Mouse (Mus musculus) retina, postnatal 7 days (tissue): ENCODE data around the gene Galr2.
A peak's percentile ranks its signal among the peaks of the same experiment; 100 is the strongest.

Source experiments
- DNase-seq: peaks from one replicate; pipeline ENCODE4 v3.0.0-alpha.2; 2012; ENCODE audit warnings: low read depth, low spot score

The Galr2 gene

DNA sequence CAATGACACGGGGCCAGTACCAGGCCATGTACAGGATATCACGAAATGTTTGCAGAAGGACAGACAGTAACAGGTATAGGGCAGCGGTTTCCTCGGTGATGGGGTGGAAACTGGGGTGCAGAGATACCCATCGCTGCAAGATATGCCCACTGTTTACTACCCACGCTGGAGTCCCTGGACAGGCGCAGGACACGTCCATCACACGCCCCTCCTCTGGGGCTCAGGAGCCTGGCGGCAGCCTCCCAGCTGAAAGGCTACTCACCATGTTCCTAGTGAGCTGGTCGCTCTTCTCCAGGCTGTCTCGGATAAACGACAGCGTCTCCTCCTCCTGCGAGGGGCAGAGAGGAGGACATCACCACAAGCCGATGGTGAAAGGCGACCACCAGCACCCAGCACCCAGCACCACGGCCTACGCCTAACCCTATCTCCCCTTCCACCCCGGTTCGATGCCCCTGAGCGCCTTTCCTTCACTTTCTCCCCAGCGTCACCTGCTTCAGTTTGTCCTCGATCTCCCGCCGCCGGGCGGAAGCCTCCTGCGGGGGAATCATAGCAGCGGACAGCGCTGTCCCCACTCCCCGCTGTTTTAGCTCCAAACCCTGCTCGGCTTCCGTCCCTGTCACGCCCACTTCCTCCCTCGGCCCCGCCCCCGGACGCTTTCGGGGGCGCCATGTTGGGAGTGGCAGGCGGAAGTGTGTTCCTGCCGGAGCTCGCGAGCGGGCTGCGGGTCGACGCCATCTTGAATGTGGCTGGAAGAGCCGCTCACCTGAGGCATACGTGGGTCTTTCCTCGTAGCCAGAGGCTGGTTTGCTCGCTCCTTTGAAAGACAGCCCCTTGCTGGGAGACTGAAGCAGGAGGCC, 25.6 kb downstream of the Galr2 start:
- peak; percentile 91 for DNase-seq

DNA sequence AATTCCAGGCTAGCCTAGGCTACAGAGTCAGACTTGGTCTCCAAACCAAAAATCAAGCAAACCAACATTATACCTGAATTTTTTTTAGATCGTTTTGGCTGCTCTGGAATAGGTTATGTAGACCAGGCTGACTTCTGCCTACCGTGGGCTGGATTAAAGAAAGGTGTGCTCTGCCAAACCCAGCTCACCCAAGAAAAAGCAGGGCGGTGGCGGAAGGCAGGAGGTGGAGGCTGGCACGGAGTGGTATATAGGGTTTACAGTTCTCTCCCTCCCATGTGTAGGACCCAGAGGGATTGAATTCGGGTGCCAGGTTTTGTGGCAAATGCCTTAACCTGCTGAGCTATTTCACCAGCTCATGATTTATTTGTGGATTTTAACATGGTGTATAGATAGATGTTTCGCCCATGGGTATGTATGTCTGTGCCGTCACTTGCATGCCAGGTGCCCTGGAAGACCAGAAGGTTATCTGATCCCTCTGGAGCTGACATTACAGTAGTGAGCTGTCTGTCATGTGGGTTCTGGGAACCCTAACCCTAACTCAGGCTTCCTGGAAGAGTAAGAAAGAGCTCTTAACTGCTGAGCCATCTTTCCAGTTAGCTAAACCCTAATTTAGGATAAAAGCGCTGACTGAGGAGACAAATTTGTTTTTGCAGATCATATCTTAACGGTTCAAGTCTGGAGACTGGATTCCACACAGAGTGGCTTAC, 26.4 kb downstream of the Galr2 start, which contains the start of gene Exoc7:
TSS of gene Exoc7 (minus strand) at position 215 of the 707 bp plus-strand sequence.
- DNase-seq = no peak

DNA sequence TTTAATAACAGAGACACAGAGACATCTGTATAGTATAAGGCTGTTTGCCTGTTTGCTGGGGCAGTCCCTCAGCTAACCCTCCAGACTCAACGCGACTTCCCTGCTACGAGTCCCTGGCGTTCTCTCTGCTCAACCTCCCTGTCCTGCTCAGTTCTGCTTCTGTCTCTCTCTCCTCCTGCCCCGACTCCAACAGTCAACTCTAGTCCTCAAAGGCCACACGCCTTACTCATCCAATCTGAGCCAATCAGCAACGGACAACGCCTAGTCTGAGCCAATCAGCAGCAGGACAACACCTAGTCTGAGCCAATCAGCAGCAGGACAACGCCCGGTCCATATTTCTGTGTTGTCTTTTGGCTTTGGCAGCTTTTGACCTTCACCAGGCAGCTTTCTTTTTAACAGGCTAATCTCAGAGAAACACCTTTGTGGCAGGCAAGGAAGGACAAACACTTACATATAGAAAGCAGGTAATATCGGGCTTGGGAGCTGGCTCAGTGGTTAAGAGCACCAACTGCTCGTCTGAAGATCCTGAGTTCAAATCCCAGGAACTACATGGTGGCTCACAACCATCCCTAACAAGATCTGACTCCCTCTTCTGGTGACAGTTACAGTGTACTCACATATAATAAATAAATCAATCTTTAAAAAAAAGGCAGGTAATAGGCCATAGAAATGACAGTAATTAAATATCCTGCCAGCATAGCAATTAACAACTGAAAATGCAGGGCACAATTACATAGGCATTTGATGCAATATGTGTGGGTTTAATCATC, 27.2 kb downstream of the Galr2 start:
- no peak for DNase-seq

DNA sequence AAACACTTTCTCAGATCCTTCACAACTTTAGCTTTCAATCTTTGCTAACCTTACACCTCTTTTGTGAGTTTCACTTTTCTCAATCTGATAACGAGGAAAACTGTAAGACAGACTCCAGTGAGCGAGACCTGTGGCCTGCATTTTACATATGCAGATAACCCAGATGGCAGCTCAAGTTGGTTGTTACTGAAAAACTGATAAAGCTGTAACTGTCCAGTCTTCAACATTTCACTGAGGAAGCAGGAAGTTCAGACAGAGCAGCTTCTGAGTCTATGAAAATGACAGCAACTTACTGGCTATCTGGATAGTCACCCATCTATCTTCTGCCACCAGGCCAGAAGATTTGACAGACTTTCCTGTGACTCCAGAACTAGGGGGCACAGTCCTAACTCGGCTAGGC, 28.9 kb downstream of the Galr2 start:
- no peak for DNase-seq

DNA sequence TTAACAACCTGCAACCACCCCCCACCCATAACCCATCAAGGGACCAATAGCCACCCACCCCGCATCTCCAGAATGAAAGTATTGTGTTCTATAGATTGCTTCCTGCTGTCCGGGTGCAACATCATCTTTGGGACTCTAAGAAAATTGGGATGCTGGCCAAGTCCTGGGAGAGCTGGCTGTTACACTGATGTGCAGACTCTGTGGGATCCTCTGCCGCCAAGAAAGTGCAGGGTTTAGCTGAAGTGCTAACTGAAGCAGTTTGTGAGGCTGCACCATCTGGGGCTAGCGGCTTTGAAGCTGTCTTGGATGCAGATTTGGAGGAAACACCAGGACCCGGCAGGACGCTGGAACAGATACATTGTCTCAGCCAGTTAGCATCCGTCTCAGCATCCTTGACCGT, 30.4 kb downstream of the Galr2 start:
- DNase-seq = no peak

DNA sequence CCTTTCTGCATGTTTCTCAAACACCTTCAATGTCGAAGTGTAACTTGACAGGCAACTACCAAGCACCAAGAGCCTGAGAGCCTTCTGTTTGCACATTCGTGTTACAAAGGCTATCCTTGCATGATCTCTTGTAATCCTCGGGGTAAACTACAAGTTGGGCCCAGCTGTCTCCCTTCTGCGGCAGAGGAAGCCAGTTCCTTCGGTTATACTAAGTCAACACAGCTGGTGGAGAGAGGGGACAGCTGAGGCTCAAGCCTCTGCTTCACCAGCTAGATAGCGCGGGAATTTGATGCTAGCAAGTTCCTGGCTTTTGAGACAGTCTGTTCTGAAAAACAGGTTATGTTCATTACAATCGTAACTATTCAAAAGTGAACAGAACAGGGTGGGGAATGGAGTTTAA, 31.6 kb downstream of the Galr2 start:
- no peak for DNase-seq

DNA sequence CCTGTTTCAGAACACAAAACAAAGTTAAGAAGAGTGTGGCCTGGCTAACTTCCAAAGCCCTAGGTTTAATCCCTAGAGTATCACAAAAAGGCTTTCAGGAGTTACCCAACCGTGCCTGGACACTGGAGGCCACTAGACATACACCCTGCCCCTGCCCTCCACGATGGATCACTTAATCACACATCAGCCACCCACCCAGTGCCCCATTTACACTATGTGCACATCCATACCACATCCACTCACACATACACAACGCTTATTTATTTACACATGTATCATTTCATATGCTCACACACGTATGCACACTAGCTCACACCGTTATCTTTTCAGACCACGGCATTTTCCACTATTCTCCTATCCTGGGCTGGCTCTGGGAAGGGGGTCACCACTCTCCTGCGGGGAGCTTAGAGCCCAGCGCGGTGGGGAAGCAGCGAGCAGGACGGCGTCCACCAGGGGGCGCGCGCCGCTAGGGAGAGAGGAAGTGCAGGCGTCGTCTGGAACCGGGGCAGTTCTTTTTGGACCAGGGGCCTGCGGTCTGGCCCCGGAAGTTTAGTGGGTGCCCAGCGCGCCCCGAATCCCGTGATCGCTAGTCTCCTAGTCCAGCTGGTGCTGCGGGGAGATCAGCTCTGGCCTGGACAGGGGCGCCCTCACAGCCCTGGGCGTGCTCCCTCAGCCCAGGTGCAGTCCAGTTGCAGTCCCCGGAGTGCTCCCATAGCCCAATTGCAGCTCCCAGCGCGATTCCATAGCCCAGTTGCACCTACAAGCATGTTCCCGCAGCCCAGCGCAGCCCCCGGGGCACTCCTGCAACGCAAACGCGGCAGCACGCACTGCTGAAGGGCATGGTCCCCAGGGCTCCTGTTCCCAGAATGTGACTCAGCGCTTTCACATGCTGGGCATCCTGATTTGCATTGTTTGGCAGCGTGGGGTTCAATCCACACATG, 38.2 kb downstream of the Galr2 start:
- DNase-seq = peak; percentile 72

DNA sequence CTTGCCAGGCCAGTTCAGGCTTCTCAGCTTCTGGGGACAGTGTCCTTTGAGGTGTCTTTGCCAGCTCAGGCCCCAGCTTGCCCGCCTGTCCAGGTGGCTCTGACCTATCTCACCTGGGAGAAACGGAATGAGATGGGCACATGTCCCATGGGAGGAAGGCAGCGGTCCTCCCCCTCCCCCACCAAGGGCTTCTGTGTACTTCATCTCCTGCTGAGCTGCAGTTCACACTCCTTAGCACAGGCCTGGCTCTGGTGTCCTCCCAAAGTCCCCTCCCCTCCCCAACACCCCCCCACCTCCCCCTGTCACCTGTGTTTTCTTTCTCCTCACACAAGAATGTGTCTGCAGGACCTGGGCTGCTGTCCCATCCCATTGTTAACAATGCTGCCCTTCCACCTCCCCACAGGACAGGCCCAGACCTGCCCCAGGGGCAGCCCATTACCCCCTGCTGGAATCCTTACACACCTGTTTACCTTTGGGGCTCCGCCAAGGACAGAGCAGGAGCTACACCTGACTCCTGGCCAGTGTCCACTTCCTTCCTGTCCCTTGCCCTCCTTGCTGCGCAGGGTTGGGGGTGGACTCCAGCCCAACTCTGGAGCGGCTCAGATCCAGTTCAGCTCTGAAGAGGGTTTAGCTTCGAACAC, 46.3 kb downstream of the Galr2 start:
- no peak for DNase-seq

DNA sequence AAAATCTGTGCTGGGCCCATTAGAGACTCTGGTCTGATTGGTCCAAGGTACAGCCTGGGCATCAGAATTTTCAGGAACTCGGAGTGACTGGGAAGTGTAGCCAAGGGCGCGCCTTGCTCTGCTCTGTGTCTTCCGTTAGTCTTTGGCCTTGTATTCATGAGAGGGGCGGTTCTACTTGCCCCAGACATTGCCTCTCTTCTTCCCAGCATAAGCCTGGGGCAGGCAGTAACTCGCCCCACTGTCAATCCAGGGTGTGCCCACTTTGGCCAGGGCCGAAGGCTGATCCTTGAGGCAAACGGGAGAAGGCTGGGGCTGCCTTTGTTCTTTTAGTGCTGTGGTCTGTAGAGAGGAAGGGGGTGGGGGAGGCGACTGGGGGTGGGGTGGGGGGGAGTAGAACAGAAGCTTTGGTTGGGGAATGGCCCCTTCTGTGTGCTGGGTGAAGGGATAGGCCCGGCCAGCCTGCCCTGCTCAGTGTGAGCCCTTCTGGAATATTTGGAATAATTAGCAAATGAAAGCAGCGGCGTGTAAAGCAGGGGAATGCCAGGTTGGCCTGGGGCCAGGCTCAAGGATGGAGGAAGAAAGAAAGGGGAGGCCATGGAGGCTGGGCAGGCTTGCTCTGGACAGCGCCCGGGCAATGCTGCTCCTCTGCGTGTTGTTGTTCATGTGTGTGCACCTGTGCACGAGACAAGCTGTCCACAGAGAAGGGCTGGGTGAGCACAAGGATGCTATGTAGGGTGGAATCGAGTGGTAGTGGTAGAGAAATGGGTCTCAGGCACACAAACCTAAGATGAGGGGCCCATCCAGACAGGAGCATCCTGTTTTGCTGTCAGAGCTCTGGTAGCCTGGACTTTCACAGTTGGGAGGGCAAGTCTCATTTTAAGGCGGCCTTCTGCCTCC, 48.8 kb downstream of the Galr2 start:
- no peak for DNase-seq

DNA sequence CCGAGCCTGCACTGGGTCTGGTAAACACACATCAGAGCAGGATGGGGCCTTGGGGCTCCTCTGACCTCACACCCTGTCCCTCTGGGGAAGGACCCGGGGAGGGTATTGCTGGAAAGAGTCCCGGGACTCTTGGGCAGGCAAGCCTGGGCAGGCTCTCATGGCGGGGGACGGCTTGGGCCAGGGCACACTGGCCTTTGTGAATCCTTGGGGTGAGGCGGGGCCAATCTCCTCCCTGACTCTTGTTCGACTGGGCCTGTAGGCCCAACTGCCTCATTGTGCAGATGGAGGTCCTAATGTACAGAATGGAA, 49.4 kb downstream of the Galr2 start:
- no peak for DNase-seq

DNA sequence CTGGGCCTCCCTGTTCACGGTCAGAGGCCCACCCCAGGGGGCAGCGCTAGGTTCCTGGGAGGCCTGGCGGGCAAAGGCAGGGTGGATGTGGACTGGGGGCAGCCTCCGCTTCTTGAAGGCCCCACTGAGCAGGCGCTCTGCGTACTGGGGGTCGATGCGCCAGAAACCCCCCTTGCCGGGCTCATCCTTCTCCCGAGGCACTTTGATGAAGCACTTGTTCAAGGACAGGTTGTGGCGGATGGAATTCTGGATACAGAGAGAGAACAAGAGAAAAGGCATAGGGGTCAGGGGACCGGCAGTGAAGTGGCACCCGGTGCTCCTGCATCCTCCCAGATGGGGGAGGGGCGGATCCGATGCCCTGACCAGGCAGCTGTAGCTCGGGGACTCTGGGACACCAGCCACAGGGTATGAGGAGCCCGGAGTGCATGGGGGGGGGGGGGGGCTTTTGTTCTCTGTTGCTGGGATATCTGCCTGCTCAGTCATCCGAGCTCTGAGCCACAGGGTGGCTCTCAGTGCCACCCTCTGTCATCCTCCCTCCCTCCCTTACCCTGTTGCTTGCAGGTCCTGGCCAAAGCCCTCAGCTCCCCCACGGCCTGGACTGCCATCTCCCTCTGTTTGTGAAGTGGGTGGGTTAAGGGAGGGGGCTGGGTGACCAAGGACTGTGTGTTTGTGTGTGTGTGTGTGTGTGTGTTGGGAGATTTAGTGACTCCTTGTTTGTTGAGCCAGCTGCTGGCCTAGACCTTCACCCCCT, 51.7 kb downstream of the Galr2 start:
- no peak for DNase-seq

DNA sequence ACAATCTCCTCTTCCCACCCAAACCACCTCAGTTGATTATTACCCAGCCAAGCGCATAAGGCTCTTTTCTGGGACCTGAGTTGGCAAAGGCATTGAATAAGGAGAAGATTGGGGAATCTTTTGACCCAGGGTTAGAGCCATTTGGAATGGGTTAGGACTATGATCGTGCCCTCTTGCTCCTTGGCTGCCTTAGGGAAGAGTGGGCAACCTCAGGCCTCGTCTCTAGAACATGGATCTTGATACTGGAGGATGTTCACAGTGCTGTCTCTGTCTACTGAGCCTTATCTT, 52.2 kb downstream of the Galr2 start:
- no peak for DNase-seq
